Mouse (Mus musculus) midbrain, embryonic 15.5 days (tissue): ENCODE results near the gene Cdh18. TPM values are rescaled to one million over a fixed set of nuclear protein-coding genes. Genes with fewer than 3 reads are reported as not detected.
"Not testable (repeated sequence)": the region's sequence is repeated elsewhere in the genome, so short reads cannot be mapped to it uniquely, and the experiment has no call there.

ENCODE experiments used
- ATAC-seq: fragments of 200-750 bp; cut with Nextera tagmentation; replicated peaks from 2 replicates; pipeline ENCODE4 v1.8.0; 2017; ENCODE audit warnings: moderate TSS enrichment
- H3K27ac ChIP-seq: fragments of 300-500 bp; sonication (generic); 2 replicates; pipeline ENCODE4 v1.5.1; 2015; ENCODE audit warnings: mild to moderate bottlenecking, inconsistent platforms
- H3K27me3 ChIP-seq: fragments of 300-500 bp; sonication (generic); replicated peaks from 2 replicates; pipeline ENCODE4 v1.6.1; 2015; ENCODE audit warnings: inconsistent platforms
- H3K36me3 ChIP-seq: fragments of 300-500 bp; sonication (generic); replicated peaks from 2 replicates; pipeline ENCODE4 v1.6.1; 2015; ENCODE audit warnings: inconsistent platforms
- H3K4me1 ChIP-seq: fragments of 300-500 bp; sonication (generic); 2 replicates; pipeline ENCODE4 v1.6.1; 2015; ENCODE audit warnings: inconsistent platforms
- H3K4me2 ChIP-seq: fragments of 300-500 bp; sonication (generic); 2 replicates; pipeline ENCODE4 v1.6.1; 2015; ENCODE audit warnings: inconsistent platforms, mild to moderate bottlenecking, moderate library complexity
- H3K4me3 ChIP-seq: fragments of 300-500 bp; sonication (generic); 2 replicates; pipeline ENCODE4 v1.5.1; 2015; ENCODE audit warnings: mild to moderate bottlenecking, inconsistent platforms
- H3K9ac ChIP-seq: fragments of 300-500 bp; sonication (generic); 2 replicates; pipeline ENCODE4 v1.6.1; 2015; ENCODE audit warnings: mild to moderate bottlenecking, inconsistent platforms
- H3K9me3 ChIP-seq: fragments of 300-500 bp; sonication (generic); 2 replicates; pipeline ENCODE4 v1.6.1; 2016; ENCODE audit warnings: inconsistent platforms
- WGBS: fragments of 180-500 bp; shearing (Covaris S2); methylation state at CpG from one replicate; pipeline ENCODE4 v1.1.7; 2015; ENCODE audit warnings: mixed read lengths; 5-methylcytosine and 5-hydroxymethylcytosine counted together
- polyA plus RNA-seq: library from polyadenylated mRNA; unstranded; fragments of >200 nt; fragmentation: Nextera tagmentation; extraction: Ambion mirVana; gene quantifications from 2 replicates; pipeline ENCODE4 v1.2.1, GENCODE M21; 2015

Cdh18 gene
- polyA plus RNA-seq, 1 experiment from 2014 or later = 10.6 TPM

DNA sequence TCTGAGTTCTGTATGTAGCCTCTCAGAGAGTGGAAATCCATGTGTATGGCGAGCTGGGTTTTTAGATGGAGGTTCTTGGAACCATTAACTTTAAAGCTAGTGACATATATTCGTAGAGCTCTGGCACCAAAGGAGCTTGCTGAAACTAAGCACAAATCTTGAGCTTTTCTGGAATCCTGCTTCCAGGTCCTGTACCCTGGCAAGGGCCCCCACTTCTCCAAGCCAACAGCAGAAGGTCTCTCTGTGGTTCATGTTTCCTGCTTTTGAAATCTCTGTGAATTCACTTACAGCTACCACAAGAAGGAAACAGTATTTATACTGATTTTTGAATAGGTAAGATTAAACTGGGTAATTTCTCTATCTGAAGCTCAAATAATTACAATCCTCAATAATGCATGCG is 767.9 kb downstream of the Cdh18 start:
- 86% methylated on average over 3 of the region's 3 CpGs for WGBS
- Histone ChIP-seq H3K9ac (no peak overlapping the region), H3K4me3 (no peak overlapping the region), H3K36me3 (no peaks in the 10 kb centered on the region), H3K27me3 (no peaks in the 10 kb centered on the region), H3K4me2 (no peak overlapping the region), H3K4me1 (no peaks in the 10 kb centered on the region), H3K9me3 (no peaks in the 10 kb centered on the region), H3K27ac (no peak overlapping the region)
- no peak for ATAC-seq

DNA sequence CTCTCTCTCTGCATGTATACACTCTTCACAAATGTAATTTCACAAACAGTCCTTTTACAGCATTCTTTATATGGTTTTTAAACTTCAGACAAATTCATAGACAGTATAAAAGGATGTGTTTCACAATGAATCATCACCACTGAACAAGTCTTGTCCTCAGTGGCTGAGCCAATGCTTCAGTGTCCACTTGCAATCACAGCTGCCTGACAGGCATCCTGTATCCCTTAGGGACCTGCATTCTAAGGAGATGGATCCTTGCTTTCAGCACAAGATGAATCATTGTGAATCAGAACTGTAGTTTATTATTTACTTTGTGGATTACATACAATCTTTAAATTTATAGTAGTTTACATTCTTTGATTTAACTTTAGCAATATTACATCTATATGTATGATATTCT is 768.6 kb downstream of the Cdh18 start:
- H3K9me3 ChIP-seq = no peaks in the 10 kb centered on the region
- H3K36me3 ChIP-seq = no peaks in the 10 kb centered on the region
- no peak overlapping the region for H3K4me3 ChIP-seq
- H3K27me3 ChIP-seq = no peaks in the 10 kb centered on the region
- H3K4me1 ChIP-seq = no peaks in the 10 kb centered on the region
- no peak overlapping the region for H3K4me2 ChIP-seq
- no peak for ATAC-seq
- no peak overlapping the region for H3K9ac ChIP-seq
- H3K27ac ChIP-seq = no peak overlapping the region

GRCm38 (mm10) chr15:23340338-23340737 is 791.5 kb downstream of the Cdh18 start:
- H3K27ac ChIP-seq, H3K9me3 ChIP-seq, ATAC-seq, H3K27me3 ChIP-seq, H3K4me2 ChIP-seq, H3K9ac ChIP-seq, H3K36me3 ChIP-seq, H3K4me1 ChIP-seq, H3K4me3 ChIP-seq: not testable (repeated sequence)
- WGBS = no CpG with 5 or more reads among the region's 4 CpGs

DNA sequence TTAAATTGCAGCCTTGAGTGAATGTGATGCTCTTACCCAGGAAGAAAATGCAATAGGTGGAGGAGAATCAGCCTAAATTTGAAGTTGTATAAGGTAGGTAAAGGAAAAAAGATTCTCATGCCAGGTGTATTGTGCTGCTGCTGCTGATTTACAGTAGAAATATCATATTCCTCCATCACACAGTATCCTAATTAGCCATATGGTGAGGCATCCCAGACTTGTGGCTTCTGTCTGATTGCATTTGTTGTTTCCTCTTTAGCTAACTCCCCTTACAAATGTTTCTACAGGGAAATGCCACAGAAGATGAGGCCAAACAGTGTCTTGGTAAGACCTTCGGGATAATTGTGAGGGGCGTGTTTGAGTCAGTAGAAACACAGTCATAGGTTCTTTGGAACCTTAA is 802.3 kb downstream of the Cdh18 start:
- ATAC-seq = no peak
- 93% methylated on average over 2 of the region's 2 CpGs for WGBS
- no peaks in the 10 kb centered on the region for H3K9me3 ChIP-seq
- H3K9ac ChIP-seq = no peak overlapping the region
- H3K27ac ChIP-seq = no peak overlapping the region
- H3K4me1 ChIP-seq = no peaks in the 10 kb centered on the region
- no peak overlapping the region for H3K4me3 ChIP-seq
- H3K4me2 ChIP-seq = no peak overlapping the region
- no peaks in the 10 kb centered on the region for H3K27me3 ChIP-seq
- no peaks in the 10 kb centered on the region for H3K36me3 ChIP-seq

DNA sequence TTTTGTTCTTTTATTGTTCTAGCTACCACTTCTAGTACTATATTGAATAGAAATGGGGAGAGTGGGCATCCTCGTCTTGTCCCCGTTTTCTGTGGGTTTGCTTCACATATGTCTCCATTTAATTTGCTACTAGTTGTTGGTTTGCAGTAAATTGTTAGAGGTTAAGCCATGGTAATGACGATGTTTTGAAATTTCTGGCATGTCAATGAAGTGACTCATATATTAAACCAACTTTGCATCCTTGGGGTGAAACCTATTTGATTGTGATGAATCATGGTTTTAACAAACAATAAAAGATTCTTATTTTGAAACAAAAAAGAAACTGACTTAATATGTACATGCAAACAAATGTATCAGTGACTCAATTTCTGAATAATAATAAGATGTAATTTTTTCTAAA is 817.5 kb downstream of the Cdh18 start:
- no peaks in the 10 kb centered on the region for H3K36me3 ChIP-seq
- H3K27ac ChIP-seq = no peak overlapping the region
- no peak for ATAC-seq
- no peak overlapping the region for H3K4me2 ChIP-seq
- no peaks in the 10 kb centered on the region for H3K9me3 ChIP-seq
- no peak overlapping the region for H3K9ac ChIP-seq
- 91% methylated on average over 3 of the region's 3 CpGs for WGBS
- no peaks in the 10 kb centered on the region for H3K27me3 ChIP-seq
- H3K4me1 ChIP-seq = no peaks in the 10 kb centered on the region
- no peak overlapping the region for H3K4me3 ChIP-seq

- Histone ChIP-seq H3K4me3 (no peak overlapping the region), H3K27me3 (no peaks in the 10 kb centered on the region), H3K27ac (no peak overlapping the region), H3K9me3 (no peaks in the 10 kb centered on the region), H3K9ac (no peak overlapping the region), H3K4me2 (no peak overlapping the region), H3K36me3 (no peaks in the 10 kb centered on the region), H3K4me1 (no peaks in the 10 kb centered on the region)
- ATAC-seq = no peak
- 63% methylated on average over 1 of the region's 1 CpGs for WGBS
These were observed 818.9 kb downstream of the Cdh18 start for GRCm38 (mm10) chr15:23367712-23368111.

DNA sequence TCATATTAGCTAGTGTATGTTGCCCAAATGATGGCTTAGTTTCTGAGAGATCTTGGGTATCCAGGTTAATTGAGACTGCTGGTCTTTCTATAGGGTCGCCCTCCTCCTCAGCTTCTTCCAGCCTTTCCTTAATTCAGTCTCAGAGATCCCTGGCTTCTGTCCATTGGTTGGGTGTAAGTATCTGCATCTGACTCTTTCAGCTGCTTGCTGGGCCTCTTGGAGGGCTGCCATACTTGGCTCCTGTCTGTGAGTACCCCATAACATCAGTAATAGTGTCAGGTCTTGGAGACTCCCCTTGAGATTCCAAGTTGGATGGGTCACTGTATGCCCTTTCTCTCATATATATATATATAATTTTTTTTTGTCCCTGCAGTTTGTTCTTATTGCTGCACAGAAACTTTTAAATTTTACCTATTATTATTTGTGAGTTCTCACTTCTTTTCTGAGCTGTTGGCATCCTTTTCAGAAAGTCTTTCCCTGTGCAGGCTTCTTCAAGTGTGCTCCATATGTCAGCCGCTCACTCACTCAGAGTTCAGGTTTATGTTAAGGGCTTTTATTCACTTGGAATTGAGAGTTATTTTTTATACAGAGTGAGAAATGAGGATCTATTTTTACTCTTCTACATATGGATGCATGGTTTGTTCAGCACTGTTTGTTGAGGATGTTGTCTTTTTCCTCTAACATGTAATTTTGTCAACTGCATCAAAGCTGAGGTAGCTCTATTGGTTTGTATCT is 829.4 kb downstream of the Cdh18 start:
- no peaks in the 10 kb centered on the region for H3K9me3 ChIP-seq
- no peaks in the 10 kb centered on the region for H3K27me3 ChIP-seq
- no peaks in the 10 kb centered on the region for H3K36me3 ChIP-seq
- WGBS = 91% methylated on average over 2 of the region's 2 CpGs
- H3K9ac ChIP-seq = no peak overlapping the region
- no peak for ATAC-seq
- H3K4me3 ChIP-seq = no peak overlapping the region
- no peak overlapping the region for H3K4me2 ChIP-seq
- H3K27ac ChIP-seq = no peak overlapping the region
- H3K4me1 ChIP-seq = no peaks in the 10 kb centered on the region

GRCm38 (mm10) chr15:23385816-23386215 is 837.0 kb downstream of the Cdh18 start:
- Histone ChIP-seq H3K4me3 (no peak overlapping the region), H3K27ac (no peak overlapping the region), H3K9ac (no peak overlapping the region), H3K36me3 (no peaks in the 10 kb centered on the region), H3K9me3 (no peaks in the 10 kb centered on the region), H3K27me3 (no peaks in the 10 kb centered on the region), H3K4me2 (no peak overlapping the region), H3K4me1 (no peaks in the 10 kb centered on the region)
- WGBS = 67% methylated on average over 4 of the region's 4 CpGs
- no peak for ATAC-seq

- Histone ChIP-seq H3K27me3 (no peaks in the 10 kb centered on the region), H3K4me3 (no peak overlapping the region), H3K27ac (no peak overlapping the region), H3K36me3 (no peaks in the 10 kb centered on the region), H3K4me2 (no peak overlapping the region), H3K9me3 (no peaks in the 10 kb centered on the region), H3K9ac (no peak overlapping the region), H3K4me1 (no peaks in the 10 kb centered on the region)
- no peak for ATAC-seq
These were observed 847.8 kb downstream of the Cdh18 start for GRCm38 (mm10) chr15:23396646-23397045.

GRCm38 (mm10) chr15:23403792-23404191 is 855.0 kb downstream of the Cdh18 start:
- 93% methylated on average over 2 of the region's 2 CpGs for WGBS
- no peak overlapping the region for H3K4me2 ChIP-seq
- H3K4me1 ChIP-seq = no peaks in the 10 kb centered on the region
- no peaks in the 10 kb centered on the region for H3K36me3 ChIP-seq
- no peak overlapping the region for H3K4me3 ChIP-seq
- H3K27me3 ChIP-seq = no peaks in the 10 kb centered on the region
- H3K9me3 ChIP-seq = no peaks in the 10 kb centered on the region
- H3K27ac ChIP-seq = no peak overlapping the region
- ATAC-seq = no peak
- H3K9ac ChIP-seq = no peak overlapping the region

GRCm38 (mm10) chr15:23408256-23408655 is 859.4 kb downstream of the Cdh18 start:
- H3K9me3 ChIP-seq = no peaks in the 10 kb centered on the region
- no peaks in the 10 kb centered on the region for H3K36me3 ChIP-seq
- H3K4me2 ChIP-seq = no peak overlapping the region
- no peak overlapping the region for H3K9ac ChIP-seq
- H3K4me3 ChIP-seq = no peak overlapping the region
- ATAC-seq = no peak
- 85% methylated on average over 1 of the region's 1 CpGs for WGBS
- no peaks in the 10 kb centered on the region for H3K27me3 ChIP-seq
- H3K4me1 ChIP-seq = no peaks in the 10 kb centered on the region
- H3K27ac ChIP-seq = no peak overlapping the region

DNA sequence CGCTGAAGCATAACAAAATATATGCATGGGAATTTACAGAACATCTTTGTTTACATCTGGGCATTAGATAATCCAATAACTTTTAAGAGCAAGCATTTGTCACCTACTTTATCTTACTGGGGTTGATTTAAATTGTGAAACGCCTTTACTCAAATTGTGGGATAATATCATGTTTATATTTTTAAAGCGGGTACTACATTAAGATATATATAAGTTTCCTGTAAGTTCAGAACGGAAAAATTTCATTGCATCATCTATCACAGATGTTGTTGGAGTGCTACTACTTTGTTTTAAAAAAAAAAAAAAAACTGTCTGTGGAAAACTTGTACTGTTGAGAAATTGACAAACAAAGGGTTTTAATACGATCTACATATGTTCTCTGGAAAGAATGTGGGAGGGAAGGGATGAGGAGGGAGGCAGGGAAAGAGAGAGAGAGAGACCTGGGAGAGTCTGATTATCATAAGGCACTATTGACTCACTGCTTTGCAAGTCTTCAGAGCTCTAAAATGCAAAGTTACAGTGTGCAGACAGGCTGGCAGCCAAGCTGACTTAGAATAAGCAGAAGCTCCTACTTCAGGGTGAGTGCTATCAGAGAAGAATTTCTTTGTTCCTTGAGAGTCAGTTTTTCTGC is 867.7 kb downstream of the Cdh18 start:
- H3K4me1 ChIP-seq = no peaks in the 10 kb centered on the region
- no peak overlapping the region for H3K4me3 ChIP-seq
- no peaks in the 10 kb centered on the region for H3K9me3 ChIP-seq
- 74% methylated on average over 5 of the region's 5 CpGs for WGBS
- no peak overlapping the region for H3K4me2 ChIP-seq
- no peak overlapping the region for H3K27ac ChIP-seq
- H3K9ac ChIP-seq = no peak overlapping the region
- no peaks in the 10 kb centered on the region for H3K36me3 ChIP-seq
- no peak for ATAC-seq
- H3K27me3 ChIP-seq = no peaks in the 10 kb centered on the region

GRCm38 (mm10) chr15:23418158-23418557 is 869.3 kb downstream of the Cdh18 start:
- H3K4me1 ChIP-seq = no peaks in the 10 kb centered on the region
- no peak overlapping the region for H3K4me2 ChIP-seq
- no peak for ATAC-seq
- H3K9ac ChIP-seq = no peak overlapping the region
- H3K27ac ChIP-seq = no peak overlapping the region
- no peaks in the 10 kb centered on the region for H3K36me3 ChIP-seq
- no peak overlapping the region for H3K4me3 ChIP-seq
- no peaks in the 10 kb centered on the region for H3K27me3 ChIP-seq
- H3K9me3 ChIP-seq = no peaks in the 10 kb centered on the region
